Mouse (Mus musculus): Measurements from ENCODE around the gene Dst. TPM values are rescaled to one million over a fixed set of nuclear protein-coding genes. Genes with fewer than 3 reads are reported as not detected.

Gene Dst
- polyA plus RNA-seq, 1 experiment from 2014 or later = 26.3 TPM

- DNase-seq (ENCODE audit: low spot score) = no peak
- WGBS = 88% methylated on average over 6 of the region's 6 CpGs
- Histone ChIP-seq H3K9me3 (ENCODE audit: control insufficient read depth, low read length) (no peaks in the 10 kb centered on the region), H3K9ac (ENCODE audit: low read length) (no peak overlapping the region), H3K4me3 (ENCODE audit: low read depth, low read length) (no peak overlapping the region), H3K4me2 (ENCODE audit: low read depth, low read length, severe bottlenecking) (no peak overlapping the region), H3K27me3 (ENCODE audit: control insufficient read depth, insufficient read depth, low read length) (no peaks in the 10 kb centered on the region), H3K27ac (ENCODE audit: low read depth, low read length) (no peak overlapping the region), H3K4me1 (replicated peaks; ENCODE audit: control insufficient read depth, insufficient read depth, low read length) (no peaks in the 10 kb centered on the region), H3K36me3 (ENCODE audit: control insufficient read depth, insufficient read depth, low read length) (no peaks in the 10 kb centered on the region)
- no peak for ATAC-seq (replicated peaks; ENCODE audit: low FRiP score)
Measured at GRCm38 (mm10) chr1:33995386-33995785, 87.4 kb downstream of the Dst start.

GRCm38 (mm10) chr1:33996105-33996887 is 88.3 kb downstream of the Dst start:
- Histone ChIP-seq H3K27me3 (ENCODE audit: control insufficient read depth, insufficient read depth, low read length) (no peaks in the 10 kb centered on the region), H3K4me2 (ENCODE audit: low read depth, low read length, severe bottlenecking) (no peak overlapping the region), H3K36me3 (ENCODE audit: control insufficient read depth, insufficient read depth, low read length) (no peaks in the 10 kb centered on the region), H3K27ac (ENCODE audit: low read depth, low read length) (no peak overlapping the region), H3K9me3 (ENCODE audit: control insufficient read depth, low read length) (no peaks in the 10 kb centered on the region), H3K4me1 (replicated peaks; ENCODE audit: control insufficient read depth, insufficient read depth, low read length) (no peaks in the 10 kb centered on the region), H3K4me3 (ENCODE audit: low read depth, low read length) (no peak overlapping the region), H3K9ac (ENCODE audit: low read length) (no peak overlapping the region)
- WGBS = 83% methylated on average over 5 of the region's 5 CpGs
- ATAC-seq (replicated peaks; ENCODE audit: low FRiP score) = no peak
- no peak for DNase-seq (ENCODE audit: low spot score)

GRCm38 (mm10) chr1:34002321-34002720 is 94.3 kb downstream of the Dst start:
- 91% methylated on average over 4 of the region's 4 CpGs for WGBS

GRCm38 (mm10) chr1:34002970-34003369 is 94.9 kb downstream of the Dst start:
- Histone ChIP-seq H3K9me3 (ENCODE audit: control insufficient read depth, low read length) (no peaks in the 10 kb centered on the region), H3K4me3 (ENCODE audit: low read depth, low read length) (no peak overlapping the region), H3K4me2 (ENCODE audit: low read depth, low read length, severe bottlenecking) (no peak overlapping the region), H3K4me1 (replicated peaks; ENCODE audit: control insufficient read depth, insufficient read depth, low read length) (peaks cover 12% of the 10 kb centered on the region; the same call in 1 of the 2 replicates), H3K27ac (ENCODE audit: low read depth, low read length) (no peak overlapping the region), H3K27me3 (ENCODE audit: control insufficient read depth, insufficient read depth, low read length) (no peaks in the 10 kb centered on the region), H3K9ac (ENCODE audit: low read length) (no peak overlapping the region), H3K36me3 (ENCODE audit: control insufficient read depth, insufficient read depth, low read length) (no peaks in the 10 kb centered on the region)
- ATAC-seq (replicated peaks; ENCODE audit: low FRiP score) = no peak
- DNase-seq (ENCODE audit: low spot score) = no peak
- WGBS = 59% methylated on average over 9 of the region's 9 CpGs

More at GRCm38 (mm10) chr1:34002321-34002720, 94.3 kb downstream of the Dst start:
- Histone ChIP-seq H3K4me2 (ENCODE audit: low read depth, low read length, severe bottlenecking) (no peak overlapping the region), H3K9ac (ENCODE audit: low read length) (no peak overlapping the region), H3K27me3 (ENCODE audit: control insufficient read depth, insufficient read depth, low read length) (no peaks in the 10 kb centered on the region), H3K4me1 (replicated peaks; ENCODE audit: control insufficient read depth, insufficient read depth, low read length) (peaks cover 9% of the 10 kb centered on the region; the same call in 1 of the 2 replicates), H3K9me3 (ENCODE audit: control insufficient read depth, low read length) (no peaks in the 10 kb centered on the region), H3K27ac (ENCODE audit: low read depth, low read length) (no peak overlapping the region), H3K4me3 (ENCODE audit: low read depth, low read length) (no peak overlapping the region), H3K36me3 (ENCODE audit: control insufficient read depth, insufficient read depth, low read length) (no peaks in the 10 kb centered on the region)
- no peak for ATAC-seq (replicated peaks; ENCODE audit: low FRiP score)
- no peak for DNase-seq (ENCODE audit: low spot score)

GRCm38 (mm10) chr1:34005238-34005725 is 97.3 kb downstream of the Dst start:
- peak overlapping the region; percentile 56 for H3K4me3 ChIP-seq (ENCODE audit: low read depth, low read length)
- H3K27ac ChIP-seq (ENCODE audit: low read depth, low read length) = peak overlapping the region; percentile 68
- ATAC-seq (replicated peaks; ENCODE audit: low FRiP score) = peak; percentile 57
- H3K9me3 ChIP-seq (ENCODE audit: control insufficient read depth, low read length) = no peaks in the 10 kb centered on the region
- no peaks in the 10 kb centered on the region for H3K27me3 ChIP-seq (ENCODE audit: control insufficient read depth, insufficient read depth, low read length)
- peak overlapping the region; percentile 88 for H3K4me2 ChIP-seq (ENCODE audit: low read depth, low read length, severe bottlenecking)
- peaks cover 12% of the 10 kb centered on the region; the same call in 1 of the 2 replicates for H3K4me1 ChIP-seq (replicated peaks; ENCODE audit: control insufficient read depth, insufficient read depth, low read length)
- DNase-seq (ENCODE audit: low spot score) = no peak
- H3K9ac ChIP-seq (ENCODE audit: low read length) = peak overlapping the region; percentile 72
- WGBS = 2% methylated on average over 10 of the region's 10 CpGs
- no peaks in the 10 kb centered on the region for H3K36me3 ChIP-seq (ENCODE audit: control insufficient read depth, insufficient read depth, low read length)

- Histone ChIP-seq H3K27me3 (ENCODE audit: control insufficient read depth, insufficient read depth, low read length) (no peaks in the 10 kb centered on the region), H3K9me3 (ENCODE audit: control insufficient read depth, low read length) (no peaks in the 10 kb centered on the region), H3K27ac (ENCODE audit: low read depth, low read length) (peak overlapping the region; percentile 68), H3K4me1 (replicated peaks; ENCODE audit: control insufficient read depth, insufficient read depth, low read length) (peaks cover 14% of the 10 kb centered on the region; the same call in 1 of the 2 replicates), H3K9ac (ENCODE audit: low read length) (peak overlapping the region; percentile 72), H3K36me3 (ENCODE audit: control insufficient read depth, insufficient read depth, low read length) (no peaks in the 10 kb centered on the region), H3K4me2 (ENCODE audit: low read depth, low read length, severe bottlenecking) (peak overlapping the region; percentile 88), H3K4me3 (ENCODE audit: low read depth, low read length) (peak overlapping the region; percentile 56)
- DNase-seq (ENCODE audit: low spot score) (peak; percentile 76), ATAC-seq (replicated peaks; ENCODE audit: low FRiP score) (peak; percentile 83)
- WGBS = under 1% methylated on average over 29 of the region's 29 CpGs
Measured at GRCm38 (mm10) chr1:34005726-34006638, 98.0 kb downstream of the Dst start.

- peak overlapping the region; percentile 72 for H3K9ac ChIP-seq (ENCODE audit: low read length)
- DNase-seq (ENCODE audit: low spot score) (no peak), ATAC-seq (replicated peaks; ENCODE audit: low FRiP score) (no peak)
- H3K27ac ChIP-seq (ENCODE audit: low read depth, low read length) = no peak overlapping the region
- peak overlapping the region; percentile 88 for H3K4me2 ChIP-seq (ENCODE audit: low read depth, low read length, severe bottlenecking)
- H3K36me3 ChIP-seq (ENCODE audit: control insufficient read depth, insufficient read depth, low read length) = no peaks in the 10 kb centered on the region
- H3K4me3 ChIP-seq (ENCODE audit: low read depth, low read length) = peak overlapping the region; percentile 56
- 10% methylated on average over 5 of the region's 5 CpGs for WGBS
- H3K9me3 ChIP-seq (ENCODE audit: control insufficient read depth, low read length) = no peaks in the 10 kb centered on the region
- no peaks in the 10 kb centered on the region for H3K27me3 ChIP-seq (ENCODE audit: control insufficient read depth, insufficient read depth, low read length)
- peaks cover 14% of the 10 kb centered on the region; the same call in 1 of the 2 replicates for H3K4me1 ChIP-seq (replicated peaks; ENCODE audit: control insufficient read depth, insufficient read depth, low read length)
Measured at GRCm38 (mm10) chr1:34006828-34007361, 98.9 kb downstream of the Dst start.

GRCm38 (mm10) chr1:34007379-34007778 is 99.4 kb downstream of the Dst start:
- ATAC-seq (replicated peaks; ENCODE audit: low FRiP score) = no peak
- no peak for DNase-seq (ENCODE audit: low spot score)
- Histone ChIP-seq H3K9ac (ENCODE audit: low read length) (peak overlapping the region; percentile 72; the same call in 1 of the 2 replicates), H3K27ac (ENCODE audit: low read depth, low read length) (no peak overlapping the region), H3K9me3 (ENCODE audit: control insufficient read depth, low read length) (no peaks in the 10 kb centered on the region), H3K4me1 (replicated peaks; ENCODE audit: control insufficient read depth, insufficient read depth, low read length) (peaks cover 14% of the 10 kb centered on the region; the same call in 1 of the 2 replicates), H3K36me3 (ENCODE audit: control insufficient read depth, insufficient read depth, low read length) (no peaks in the 10 kb centered on the region), H3K4me3 (ENCODE audit: low read depth, low read length) (peak overlapping the region; percentile 56), H3K27me3 (ENCODE audit: control insufficient read depth, insufficient read depth, low read length) (no peaks in the 10 kb centered on the region), H3K4me2 (ENCODE audit: low read depth, low read length, severe bottlenecking) (peak overlapping the region; percentile 88)
- WGBS = 13% methylated on average over 4 of the region's 4 CpGs

All from forebrain, embryonic 11.5 days (tissue).